Mouse (Mus musculus): ENCODE results near the gene Mrpl35.
"Not testable (repeated sequence)": the region's sequence is repeated elsewhere in the genome, so short reads cannot be mapped to it uniquely, and the experiment has no call there.

The Mrpl35 gene

GRCm38 (mm10) chr6:71826869-71827268 is at the start of gene Mrpl35:
Gene Mrpl35, minus strand, starts transcription at chr6:71826969.
- no peak for DNase-seq

GRCm38 (mm10) chr6:71871396-71871795 is 44.6 kb upstream of the Mrpl35 start:
- DNase-seq, result no peak

DNA sequence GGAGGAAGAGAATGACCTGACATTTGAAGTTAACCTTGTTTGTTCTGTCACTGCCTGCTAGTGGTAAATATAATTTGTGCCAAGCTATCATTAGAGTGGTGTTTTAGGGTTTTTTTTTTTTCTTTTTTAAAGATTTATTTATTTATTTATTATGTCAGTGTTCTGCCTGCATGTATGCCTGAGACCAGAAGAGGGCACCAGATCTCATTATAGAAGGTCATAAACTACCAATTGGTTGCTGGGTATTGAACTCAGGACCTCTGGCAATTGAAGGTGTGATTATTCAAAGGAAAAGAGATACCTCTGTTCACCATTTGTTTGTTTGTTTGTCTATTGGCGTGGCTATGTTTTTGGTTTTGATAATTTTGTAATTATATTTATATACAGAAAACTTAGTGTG is 42.0 kb upstream of the Mrpl35 start:
- no peak for DNase-seq

DNA sequence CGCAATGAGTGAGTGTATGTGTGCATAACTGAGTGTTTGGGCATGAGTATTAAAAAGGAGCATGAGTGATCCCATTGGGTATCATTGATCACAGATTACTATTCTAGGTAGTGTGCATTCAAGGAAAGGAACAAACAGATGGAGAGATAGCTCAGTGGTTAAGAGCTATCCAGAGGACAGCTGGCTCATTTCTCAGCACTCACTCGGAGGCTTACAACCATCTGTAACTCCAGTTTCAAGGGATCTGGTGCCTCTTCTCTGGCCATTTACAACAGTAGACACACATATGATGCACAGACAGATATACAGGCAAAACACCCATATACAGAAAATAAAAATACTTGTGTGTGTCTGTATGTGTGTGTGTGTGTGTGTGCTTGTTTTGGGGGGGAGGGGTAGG is 41.0 kb upstream of the Mrpl35 start:
- DNase-seq, result no peak

- not testable (repeated sequence) for DNase-seq
Measured at GRCm38 (mm10) chr6:71846906-71847305, 20.1 kb upstream of the Mrpl35 start.

DNA sequence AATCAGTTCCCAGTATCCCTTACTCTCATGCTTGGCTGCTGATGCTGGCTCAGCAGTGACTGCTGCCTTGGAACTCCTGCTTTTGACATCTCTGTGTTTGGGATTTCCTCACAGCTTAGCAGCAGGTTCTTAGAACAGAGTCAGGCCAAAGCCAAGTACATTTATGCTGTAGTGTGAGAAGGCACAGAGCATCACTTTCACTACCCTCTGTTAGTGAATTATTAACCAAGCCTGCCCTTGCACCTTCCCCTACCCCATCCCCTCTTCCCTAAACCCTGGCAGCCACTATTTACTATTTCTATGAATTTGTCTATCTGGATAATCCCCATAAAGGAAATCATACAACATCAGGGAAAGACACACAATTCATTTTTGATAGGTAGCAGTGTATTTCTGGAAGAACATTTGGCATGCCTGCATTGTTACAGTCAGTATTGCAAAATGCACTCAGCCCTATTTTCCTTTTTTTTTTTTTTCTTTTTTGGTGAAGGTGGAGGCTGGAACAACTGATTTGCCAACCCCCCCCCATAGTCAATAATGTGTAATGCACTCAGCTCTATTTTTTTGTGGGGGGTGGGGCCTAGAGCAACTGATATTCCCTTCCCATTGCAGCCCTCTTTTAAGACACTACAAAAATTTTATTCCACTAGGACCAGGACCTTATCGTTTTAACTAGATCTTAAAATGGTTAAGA is 14.0 kb upstream of the Mrpl35 start:
- no peak for DNase-seq

GRCm38 (mm10) chr6:71839815-71840214 is 13.0 kb upstream of the Mrpl35 start:
- DNase-seq, result no peak

DNA sequence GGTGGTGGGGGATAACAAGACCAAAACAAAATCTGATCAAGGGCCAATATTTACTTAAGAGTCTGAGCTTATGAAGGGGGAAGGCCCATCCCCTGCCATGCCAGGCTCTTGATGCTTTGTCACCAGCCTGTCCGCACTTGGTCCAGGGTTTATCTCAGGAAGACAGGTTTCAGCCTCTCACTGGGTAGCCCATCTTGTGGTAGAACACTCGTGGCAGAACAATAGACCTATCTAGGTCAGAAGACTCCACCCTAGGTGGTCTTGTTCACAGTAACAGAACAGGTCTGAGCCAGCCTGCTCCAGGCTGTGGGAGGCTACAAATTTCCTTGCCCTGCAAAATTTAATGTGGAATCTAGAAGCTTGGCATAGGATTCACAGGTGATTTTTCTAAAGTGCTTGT is 10.0 kb upstream of the Mrpl35 start:
- peak; percentile 45 for DNase-seq

DNA sequence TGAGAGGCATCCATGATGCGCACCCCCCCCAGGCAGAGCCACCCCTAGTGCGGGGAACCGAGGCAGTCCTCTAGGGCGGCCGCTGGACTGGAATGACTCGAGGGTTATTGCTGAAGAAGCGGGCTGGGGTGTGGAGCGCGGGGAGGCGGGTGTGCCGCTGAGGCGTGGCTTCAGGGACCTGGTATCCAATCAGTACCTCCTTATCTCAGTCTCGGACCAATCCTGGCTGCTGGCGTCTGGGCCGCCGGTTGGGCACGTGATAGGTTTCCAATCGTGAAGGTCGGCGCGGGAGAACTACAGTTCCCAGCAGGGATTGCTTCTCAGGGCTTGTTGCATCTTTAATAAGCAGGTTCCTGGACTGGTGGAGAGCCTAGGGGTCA is 4.8 kb upstream of the Mrpl35 start:
- DNase-seq, result peak; percentile 97

- peak; percentile 99 for DNase-seq
Measured at GRCm38 (mm10) chr6:71830690-71831580, 4.2 kb upstream of the Mrpl35 start, which contains the start of gene Immt. Gene Immt, plus strand, starts transcription at chr6:71831331.

DNA sequence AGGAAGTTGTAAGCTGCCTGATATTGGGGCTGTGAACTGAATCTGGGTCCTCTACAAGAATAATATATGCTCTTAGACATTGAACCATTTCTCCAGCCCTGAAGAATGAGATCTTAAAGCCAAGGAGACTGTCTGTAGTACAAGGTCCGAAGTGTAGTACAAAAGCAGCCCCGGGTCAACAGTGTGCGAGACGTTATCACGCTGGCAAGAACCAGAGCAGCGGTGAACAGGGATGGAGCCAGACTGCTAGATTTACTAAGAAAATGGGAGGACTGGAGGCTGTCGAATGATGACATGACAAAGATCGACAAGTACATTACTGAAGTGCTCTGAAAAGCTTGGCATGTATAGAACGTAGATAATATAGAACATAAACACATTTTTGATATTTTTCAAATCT is 3.0 kb upstream of the Mrpl35 start:
- peak; percentile 36 for DNase-seq

DNA sequence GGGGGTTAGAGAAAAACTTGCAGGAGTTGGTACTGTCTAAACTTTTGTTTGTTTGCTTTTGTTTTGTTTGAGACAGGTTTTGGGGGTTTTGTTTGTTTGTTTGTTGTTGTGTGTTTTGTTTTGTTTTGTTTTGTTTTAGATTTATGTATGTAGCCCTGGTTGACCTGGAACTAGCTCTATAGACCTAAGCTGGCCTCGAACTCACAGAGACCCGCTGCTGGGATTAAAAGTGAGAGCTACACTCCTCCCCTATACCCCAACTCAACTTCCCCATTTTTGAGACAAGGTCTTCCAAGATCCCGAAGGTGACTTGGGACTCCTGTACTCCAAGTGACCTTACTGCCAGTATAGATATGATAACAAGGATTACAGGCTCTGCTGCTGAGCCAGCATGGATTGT is 2.8 kb downstream of the Mrpl35 start:
- DNase-seq, result no peak

- DNase-seq, result peak; percentile 86
Measured at GRCm38 (mm10) chr6:71823488-71823887, 3.3 kb downstream of the Mrpl35 start.

GRCm38 (mm10) chr6:71823085-71823484 is 3.7 kb downstream of the Mrpl35 start:
- DNase-seq, result no peak

DNA sequence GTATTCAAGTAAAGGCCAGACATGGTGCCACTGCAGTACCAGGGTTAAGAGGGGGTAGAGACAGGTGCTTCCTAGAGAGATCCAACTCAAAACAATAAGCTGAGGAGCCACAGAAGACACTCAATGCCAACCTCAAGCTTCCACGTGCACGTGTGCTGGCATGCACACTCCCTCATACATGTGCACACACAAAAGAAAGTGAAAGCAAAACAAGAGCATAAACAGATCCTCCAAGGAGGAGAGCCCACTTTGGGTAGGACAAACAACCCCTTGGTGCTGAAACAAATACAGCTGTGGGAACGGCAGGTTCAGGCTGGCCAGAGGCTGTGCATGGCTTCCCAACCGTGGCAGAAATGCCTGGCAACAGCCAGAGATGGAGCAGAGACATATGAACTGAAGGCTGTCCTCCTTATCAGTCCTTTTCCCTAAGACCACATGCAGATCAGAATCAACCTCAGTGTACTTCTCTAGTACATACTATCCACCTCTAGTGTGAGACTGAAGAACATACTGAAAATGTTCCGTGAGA is 6.9 kb downstream of the Mrpl35 start:
- DNase-seq, result no peak

- no peak for DNase-seq
Measured at GRCm38 (mm10) chr6:71812820-71813219, 13.9 kb downstream of the Mrpl35 start.

- DNase-seq, result no peak
Measured at GRCm38 (mm10) chr6:71809890-71810289, 16.9 kb downstream of the Mrpl35 start.

DNA sequence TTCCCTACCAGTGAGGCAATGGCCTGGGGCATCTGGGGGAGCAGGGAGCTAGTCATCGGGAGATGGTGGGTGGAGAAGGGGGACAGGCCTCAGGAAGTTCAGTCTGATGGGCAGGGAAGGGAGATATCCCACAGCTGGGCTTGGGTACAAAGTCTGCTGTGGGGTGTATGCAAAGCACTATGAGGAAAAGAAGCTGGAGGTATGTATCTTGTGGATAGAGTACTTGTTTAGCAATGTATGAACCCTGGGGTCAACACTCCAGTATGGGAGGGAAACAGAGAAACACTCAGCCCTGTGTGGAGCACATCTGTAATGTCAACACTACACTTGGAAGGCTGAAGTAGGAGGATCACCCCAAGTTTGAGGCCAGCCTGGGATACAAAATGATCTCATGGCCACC is 20.1 kb downstream of the Mrpl35 start:
- no peak for DNase-seq

DNA sequence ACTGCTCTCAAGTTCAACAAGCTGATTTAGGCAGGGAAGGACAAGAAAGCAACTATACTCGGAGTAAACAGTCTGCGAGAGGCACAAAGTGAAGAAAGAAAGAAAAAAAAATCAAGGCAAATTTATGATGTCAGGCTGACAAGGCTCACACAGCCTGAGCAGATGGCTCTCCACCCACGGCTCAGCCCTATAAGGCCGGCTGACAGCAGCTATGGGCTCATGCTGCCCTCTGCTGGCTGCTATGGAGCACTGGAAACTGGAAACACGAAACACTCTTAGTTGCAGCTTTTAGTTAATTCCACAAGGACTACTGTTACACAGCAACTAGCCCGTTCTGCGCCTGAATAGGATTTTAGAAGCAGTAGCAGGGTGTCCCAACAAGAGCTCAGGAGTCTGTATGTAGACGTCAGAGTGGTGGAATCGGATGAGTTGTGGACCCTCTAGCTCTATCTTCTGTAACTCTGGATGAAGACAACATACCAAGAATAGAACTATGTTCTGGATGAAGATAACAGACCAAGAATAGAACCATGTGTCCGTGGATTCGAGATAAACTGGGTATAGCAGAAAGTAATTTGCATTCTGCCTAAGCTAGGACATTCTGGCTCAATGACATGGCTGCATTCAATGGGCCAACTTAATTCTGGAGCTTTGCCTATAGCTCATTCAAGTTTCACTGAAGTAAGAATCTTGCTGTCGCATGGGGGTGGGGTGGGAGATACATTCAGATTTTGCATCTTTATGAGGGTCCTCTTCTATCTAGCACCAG is 22.5 kb downstream of the Mrpl35 start:
- peak; percentile 77 for DNase-seq

DNA sequence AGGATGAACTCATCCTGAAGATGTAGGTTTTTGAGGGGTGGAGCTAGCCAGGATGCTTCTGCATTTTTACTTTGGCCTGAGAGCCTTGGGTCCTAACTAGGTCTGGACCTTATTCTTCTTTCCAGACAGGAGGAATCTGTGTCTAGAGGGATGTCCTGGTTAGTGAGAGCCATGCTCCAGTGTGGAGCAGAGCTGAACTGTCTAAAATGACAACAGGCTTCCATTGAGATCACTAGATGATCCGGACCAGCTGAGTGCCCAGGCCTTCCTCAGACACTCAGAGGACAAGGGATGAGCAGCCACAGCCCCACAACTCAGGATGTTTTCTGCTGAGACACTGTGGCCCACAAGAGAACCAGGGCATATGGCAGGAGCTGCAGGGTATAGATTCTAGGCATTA is 23.2 kb downstream of the Mrpl35 start:
- DNase-seq, result no peak

- no peak for DNase-seq
Measured at GRCm38 (mm10) chr6:71801714-71802094, 25.1 kb downstream of the Mrpl35 start.

DNA sequence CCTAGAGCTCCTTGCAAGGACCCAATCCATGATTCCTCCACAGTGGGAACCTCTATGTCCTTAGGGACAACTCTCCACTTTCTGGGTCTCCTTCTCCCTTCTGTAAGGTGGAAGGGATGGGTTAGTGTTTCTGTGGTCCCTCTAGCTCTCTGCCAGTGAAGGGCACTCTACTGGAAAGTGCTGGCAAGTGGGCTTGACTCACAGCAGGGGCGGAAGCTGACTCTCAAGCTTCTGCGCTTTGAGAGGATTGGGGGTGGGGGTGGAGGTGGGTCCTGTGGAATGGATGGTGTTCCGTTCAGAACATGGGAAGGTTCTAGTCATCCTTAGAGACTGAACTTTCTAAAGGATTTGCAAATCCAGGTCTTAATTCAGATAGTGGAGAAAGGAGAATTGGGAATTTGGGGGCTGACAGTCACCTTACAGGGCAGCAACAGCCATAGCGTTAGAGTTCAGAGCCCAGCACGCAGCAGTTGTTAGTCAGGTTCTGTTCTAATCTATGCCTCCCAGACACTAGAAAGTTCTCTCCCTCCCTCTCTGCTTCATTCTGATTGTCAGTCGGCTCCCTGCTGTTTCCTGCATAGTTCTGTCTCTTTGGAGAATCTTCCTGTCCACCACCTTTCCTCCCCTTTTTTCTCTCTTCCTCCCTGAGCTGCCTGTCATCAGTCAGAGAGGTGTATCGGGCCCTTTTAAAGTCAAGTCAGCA is 25.6 kb downstream of the Mrpl35 start:
- no peak for DNase-seq

- DNase-seq, result no peak
Measured at GRCm38 (mm10) chr6:71799391-71799790, 27.4 kb downstream of the Mrpl35 start.
